Mouse (Mus musculus) small intestine, adult 2 months (tissue): ENCODE measurements around the gene Cd47. TPM values are rescaled to one million over a fixed set of nuclear protein-coding genes. Genes with fewer than 3 reads are reported as not detected.

Experiments used
- H3K27ac ChIP-seq: fragments of 200-500 bp; 2 replicates; pipeline ENCODE4 v1.5.1; 2012; ENCODE audit warnings: low read depth, low read length, control low read depth, inconsistent platforms; ENCODE audit not compliant: insufficient read depth
- H3K27me3 ChIP-seq: fragments of 200-500 bp; 2 replicates; pipeline ENCODE4 v1.6.1; 2012; ENCODE audit warnings: mild to moderate bottlenecking, moderate library complexity, low read length, inconsistent platforms; ENCODE audit not compliant: control insufficient read depth, insufficient read depth
- H3K36me3 ChIP-seq: fragments of 200-500 bp; 2 replicates; pipeline ENCODE4 v1.6.1; 2012; ENCODE audit warnings: mild to moderate bottlenecking, low read length, control low read depth, inconsistent platforms; ENCODE audit not compliant: control insufficient read depth, insufficient read depth
- H3K4me1 ChIP-seq: fragments of 200-500 bp; 2 replicates; pipeline ENCODE4 v1.6.1; 2012; ENCODE audit warnings: low read length, inconsistent platforms, mixed read lengths; ENCODE audit not compliant: control insufficient read depth, insufficient read depth, insufficient read length
- H3K4me3 ChIP-seq: fragments of 200-500 bp; 2 replicates; pipeline ENCODE4 v1.5.1; 2012; ENCODE audit warnings: low read depth, mild to moderate bottlenecking, control low read depth, inconsistent platforms, low read length, moderate library complexity
- CTCF ChIP-seq: fragments of 200-500 bp; IDR thresholded peaks from 2 replicates; pipeline ENCODE4 v1.5.1; 2012; ENCODE audit warnings: low read depth, mild to moderate bottlenecking, control low read depth, inconsistent platforms, low read length, moderate library complexity, mixed read lengths; ENCODE audit not compliant: insufficient replicate concordance, insufficient read length; ENCODE audit errors: extremely low read depth
- POLR2A ChIP-seq: fragments of 200-500 bp; IDR thresholded peaks from 2 replicates; pipeline ENCODE4 v1.6.1; 2012; ENCODE audit warnings: low read depth, mild to moderate bottlenecking, control low read depth, inconsistent platforms, low read length, moderate library complexity
- WGBS: fragments of 180-500 bp; shearing (Covaris S2); methylation state at CpG from one replicate; pipeline ENCODE4 v1.1.7; 2018; 5-methylcytosine and 5-hydroxymethylcytosine counted together
- polyA plus RNA-seq: library from polyadenylated mRNA; depleted of rRNA; stranded (reverse); fragments of >200 nt; gene quantifications from 2 replicates; pipeline ENCODE4 v1.2.3, GENCODE M21; 2012

Gene Cd47
- polyA plus RNA-seq, 1 experiment: 56.8 TPM

DNA sequence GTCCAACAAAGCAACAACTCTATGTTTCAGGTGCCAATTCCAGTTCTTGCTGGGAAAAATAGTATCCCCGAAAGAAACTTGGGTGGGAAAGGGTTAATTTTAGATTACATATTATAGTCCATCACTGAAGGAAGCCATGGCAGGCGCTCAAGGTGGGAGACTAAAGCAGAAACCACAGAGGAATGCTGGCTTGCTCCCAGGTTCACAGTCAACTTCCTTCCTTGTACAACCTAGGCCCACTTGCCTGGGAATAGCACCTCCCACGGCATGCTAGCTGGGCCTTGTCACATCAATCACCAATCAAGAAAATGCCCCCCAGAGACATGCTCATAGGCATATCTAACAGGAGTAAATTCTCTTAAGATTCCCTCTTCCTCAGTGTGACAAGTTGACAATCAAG is 32.0 kb downstream of the Cd47 start:
- Histone ChIP-seq H3K4me1 (no peaks in the 10 kb centered on the region), H3K27me3 (no peaks in the 10 kb centered on the region), H3K36me3 (no peaks in the 10 kb centered on the region), H3K4me3 (no peak overlapping the region), H3K27ac (no peak overlapping the region)
- WGBS: 75% methylated on average over 3 of the region's 3 CpGs
- TF ChIP-seq POLR2A: no peak
- TF ChIP-seq CTCF: no peak

DNA sequence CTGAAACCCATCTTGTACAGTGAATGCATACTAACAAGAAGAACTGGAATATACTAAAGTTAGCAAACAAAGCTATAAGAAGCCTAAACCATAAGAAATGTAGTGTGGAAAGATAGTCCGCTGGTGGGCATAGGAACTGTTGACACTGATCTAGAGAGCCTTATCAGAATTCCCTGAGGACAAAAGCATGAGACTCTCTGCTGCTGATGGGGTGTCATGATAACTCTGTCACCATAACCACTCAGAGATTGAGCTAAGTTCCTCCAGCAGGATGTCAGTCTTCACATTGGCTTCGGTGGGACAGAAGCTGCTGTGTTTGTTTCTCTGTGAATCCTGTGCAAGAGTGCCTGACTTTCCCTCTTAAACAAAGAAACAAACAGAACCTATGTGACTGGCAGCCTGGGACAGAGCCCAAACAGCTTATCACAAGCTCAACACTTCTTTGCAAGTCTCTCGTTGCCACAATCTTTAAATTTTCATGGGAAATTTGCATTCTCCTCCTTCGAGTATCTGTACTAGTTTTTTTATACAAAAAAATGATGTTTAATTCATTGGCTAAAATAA is 33.9 kb downstream of the Cd47 start:
- H3K4me1 ChIP-seq: no peaks in the 10 kb centered on the region
- TF ChIP-seq POLR2A (no peak), CTCF (no peak)
- WGBS: 36% methylated on average over 4 of the region's 4 CpGs

DNA sequence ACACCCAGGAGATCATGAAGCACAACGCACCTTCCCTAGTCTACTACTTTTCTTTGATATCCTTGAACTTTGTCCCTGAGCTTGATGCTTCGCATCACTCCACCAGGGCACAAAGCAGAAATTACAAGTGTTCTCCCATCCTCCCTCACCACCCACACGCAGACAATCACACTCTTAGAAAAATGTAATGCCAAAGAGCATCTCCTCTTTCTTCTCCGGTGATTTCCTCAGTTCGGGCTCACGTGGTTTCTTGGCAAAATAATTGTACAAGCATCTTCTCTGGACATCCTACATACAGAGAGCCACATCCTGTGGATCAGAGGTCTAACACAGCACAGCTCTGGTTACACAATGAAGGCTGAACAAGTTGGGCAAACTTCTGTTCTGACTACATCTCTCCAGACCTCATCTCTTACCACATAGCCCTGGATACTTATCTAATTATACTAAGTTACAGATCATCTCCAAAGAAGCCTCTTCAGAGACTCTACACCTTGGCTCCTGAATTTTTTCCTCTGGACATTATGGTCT is 36.4 kb downstream of the Cd47 start:
- no peak for TF ChIP-seq POLR2A
- no peak for TF ChIP-seq CTCF
- WGBS: 79% methylated on average over 6 of the region's 6 CpGs
- Histone ChIP-seq H3K27ac (no peak overlapping the region), H3K36me3 (no peaks in the 10 kb centered on the region), H3K4me1 (no peaks in the 10 kb centered on the region), H3K4me3 (no peak overlapping the region), H3K27me3 (no peaks in the 10 kb centered on the region)

More for the DNA sequence above, 33.9 kb downstream of the Cd47 start:
- Histone ChIP-seq H3K36me3 (no peaks in the 10 kb centered on the region), H3K4me3 (no peak overlapping the region), H3K27ac (no peak overlapping the region), H3K27me3 (no peaks in the 10 kb centered on the region)

DNA sequence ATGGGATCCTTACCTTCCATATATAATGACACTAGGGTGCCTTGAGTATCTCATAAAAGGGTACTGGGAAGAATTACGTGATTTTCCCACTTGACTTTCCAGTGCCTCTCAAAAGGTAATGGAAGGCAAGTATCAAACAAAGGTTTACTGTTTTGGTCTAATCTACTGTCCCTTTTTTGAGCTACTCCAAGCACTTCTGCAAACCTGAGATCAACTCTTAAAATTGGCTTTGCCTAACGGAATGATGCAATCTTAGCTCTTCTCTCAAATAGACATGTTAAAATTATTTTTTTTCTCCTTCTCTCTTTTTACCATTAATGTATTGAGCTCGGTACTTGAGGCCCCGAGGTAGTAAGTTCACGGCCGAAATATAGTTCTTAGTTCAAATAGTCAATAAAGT is 38.6 kb downstream of the Cd47 start:
- no peak for TF ChIP-seq POLR2A
- TF ChIP-seq CTCF: no peak
- no peaks in the 10 kb centered on the region for H3K27me3 ChIP-seq
- WGBS: 84% methylated on average over 6 of the region's 6 CpGs
- no peak overlapping the region for H3K27ac ChIP-seq
- H3K4me1 ChIP-seq: no peaks in the 10 kb centered on the region
- H3K4me3 ChIP-seq: no peak overlapping the region
- no peaks in the 10 kb centered on the region for H3K36me3 ChIP-seq

DNA sequence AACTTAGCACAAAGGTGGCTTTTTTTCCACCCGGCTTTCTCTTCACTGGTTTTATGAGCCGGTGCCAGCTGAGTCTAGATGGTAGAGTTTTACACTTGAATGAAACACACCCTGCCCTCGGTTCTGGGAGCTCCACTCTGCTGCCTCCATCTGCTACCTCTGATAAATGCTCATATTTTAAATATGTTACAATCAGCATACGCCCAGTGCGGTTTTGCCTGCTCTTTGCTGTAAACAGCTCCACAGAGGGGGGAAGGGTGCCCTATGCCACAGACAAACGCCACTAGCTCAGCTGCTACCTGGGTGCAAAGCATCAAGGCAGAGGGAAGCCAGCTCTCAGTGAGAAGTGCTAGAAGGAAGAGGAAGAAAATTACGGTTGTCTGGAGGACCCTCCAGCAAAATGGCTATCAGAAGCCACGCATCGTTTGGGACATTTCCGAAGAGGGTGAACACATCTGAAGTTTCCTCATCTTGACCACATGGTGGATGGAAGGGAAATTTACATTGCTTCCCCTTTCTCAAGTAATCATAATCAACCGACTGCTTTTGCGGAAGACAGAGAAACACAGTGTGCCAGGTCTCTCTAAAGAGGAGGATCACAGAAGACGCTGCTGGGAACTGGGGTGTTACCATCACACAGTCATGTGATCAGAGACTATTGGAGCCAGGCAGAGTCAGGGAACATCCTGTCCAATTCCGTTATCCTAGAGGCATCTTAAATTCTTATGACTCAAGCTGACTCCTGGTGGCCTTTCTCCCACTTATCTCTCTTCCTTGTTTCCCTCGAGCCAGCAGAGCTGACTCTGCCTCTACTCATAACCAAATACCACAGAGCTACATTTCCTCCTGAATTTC is 39.6 kb downstream of the Cd47 start:
- H3K4me3 ChIP-seq: 0 out of 2 replicates have a peak overlapping the region, but pooled peaks have one; percentile 20
- no peaks in the 10 kb centered on the region for H3K36me3 ChIP-seq
- H3K27me3 ChIP-seq: no peaks in the 10 kb centered on the region
- peak overlapping the region; percentile 35 for H3K27ac ChIP-seq
- H3K4me1 ChIP-seq: no peaks in the 10 kb centered on the region
- 49% methylated on average over 15 of the region's 15 CpGs for whole genome bisulfite sequencing
- TF ChIP-seq CTCF: no peak
- TF ChIP-seq POLR2A: no peak

DNA sequence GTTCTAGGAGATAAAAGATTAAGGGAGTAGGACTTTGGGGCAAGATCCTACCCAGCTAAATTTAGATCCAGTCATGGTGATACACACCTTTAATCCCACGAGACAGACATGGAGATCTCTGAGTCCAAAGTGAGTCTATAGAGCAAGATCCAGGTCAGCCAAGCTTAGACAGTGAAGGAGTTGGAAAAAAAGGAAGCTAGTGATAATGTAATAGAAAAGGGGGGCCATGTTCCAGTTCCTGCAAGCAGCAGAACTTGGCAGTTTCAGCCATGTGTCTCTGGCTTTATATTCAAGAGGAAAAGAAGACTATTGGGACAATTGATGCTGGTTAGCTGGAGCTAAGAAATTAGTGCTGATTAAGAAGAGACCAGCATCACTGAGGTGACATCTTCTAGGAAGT is 43.4 kb downstream of the Cd47 start:
- 56% methylated on average over 1 of the region's 1 CpGs for WGBS
- Histone ChIP-seq H3K27ac (no peak overlapping the region), H3K36me3 (no peaks in the 10 kb centered on the region), H3K4me1 (0 out of 2 replicates have a peak, but pooled peaks cover 3% of the 10 kb centered on the region), H3K27me3 (no peaks in the 10 kb centered on the region), H3K4me3 (no peak overlapping the region)
- TF ChIP-seq CTCF: no peak
- TF ChIP-seq POLR2A: no peak
